Mouse (Mus musculus): ENCODE results near the gene Morn2.

Morn2 gene

GRCm38 (mm10) chr17:80324521-80324920 lies 34.5 kb downstream of the Morn2 start:
- no peak for DNase-seq

- no peak for DNase-seq
Observed at GRCm38 (mm10) chr17:80325456-80325855, 35.5 kb downstream of the Morn2 start.

- no peak for DNase-seq
Observed at GRCm38 (mm10) chr17:80326431-80326830, 36.4 kb downstream of the Morn2 start.

GRCm38 (mm10) chr17:80332386-80332785 lies 42.4 kb downstream of the Morn2 start:
- DNase-seq = no peak

- no peak for DNase-seq
Observed at GRCm38 (mm10) chr17:80345277-80345676, 55.3 kb downstream of the Morn2 start.

- no peak for DNase-seq
Observed at GRCm38 (mm10) chr17:80346591-80347125, 56.7 kb downstream of the Morn2 start.
